10 mouse cellular contexts compared by ENCODE assay signal in genomic region chr5:23410040-23410717, GRCm38 (mm10). TPM values are rescaled to one million over a fixed set of nuclear protein-coding genes. Genes with fewer than 3 reads are reported as not detected.
DNase-seq lines count a peak whose midpoint lies in the region; ATAC-seq and TF ChIP-seq lines count a peak whose summit lies in the region.
"Had no signal": no experiment of that assay in that cellular context is flagged by ENCODE, and none has a peak within 500 bp of the region (broad histone marks: within the 10 kb centered on the region; RNA-seq: fewer than 3 reads in every experiment).

No protein-coding gene starts in this region.

- peaks cover 10% of the 10 kb centered on the region for H3K4me1 ChIP-seq in lung, embryonic 16.5 days (replicated peaks; ENCODE audit: control insufficient read depth, insufficient read depth, low read length)
- peaks cover 36% of the 10 kb centered on the region for H3K4me1 ChIP-seq in lung, adult 2 months (ENCODE audit: control insufficient read depth, insufficient read depth, low read length)

- H3K9ac ChIP-seq in lung, embryonic 16.5 days (ENCODE audit: low read length), result no peak overlapping the region

- H3K36me3 ChIP-seq in lung, embryonic 16.5 days (ENCODE audit: control insufficient read depth, insufficient read depth, low read length), result peaks cover 5% of the 10 kb centered on the region; the same call in 1 of the 2 replicates
- H3K36me3 ChIP-seq in splenic B cell, adult 2 months (ENCODE audit: control insufficient read depth, insufficient read depth, low read length, poor library complexity, severe bottlenecking), result no peaks in the 10 kb centered on the region; the same call in 1 of the 2 replicates

- DNase-seq in lung, adult 2 months, result no peak
- DNase-seq in kidney, adult 8-10 months, result peak; percentile 58 to 71
- DNase-seq in splenic B cell, adult 2 months (ENCODE audit: low read depth, low spot score), result peak; percentile 57
- DNase-seq in thymus, postnatal 0 days (ENCODE audit: low spot score), result no peak
- DNase-seq in adrenal gland, postnatal 25 days, result no peak
- DNase-seq: midbrain, embryonic 14.5 days; thymus, adult 18-20 months had no signal

- no peak overlapping the region for H3K4me3 ChIP-seq in lung, embryonic 16.5 days (ENCODE audit: low read length)
- H3K4me3 ChIP-seq in lung, adult 2 months (replicated peaks; ENCODE audit: extremely low read depth, low read depth, low read length), result no peak overlapping the region

- no peak for ATAC-seq in lung, embryonic 16.5 days (ENCODE audit: low read depth)
- peak; percentile 95 for ATAC-seq in granulocyte monocyte progenitor cell, adult 5-6 weeks (replicated peaks; ENCODE audit: poor library complexity, severe bottlenecking)
- no peak for ATAC-seq in megakaryocyte-erythroid progenitor cell, adult 5-6 weeks (replicated peaks; ENCODE audit: low FRiP score, low TSS enrichment, poor library complexity, severe bottlenecking)

- 50% methylated on average over 9 of the region's 9 CpGs for WGBS in lung, embryonic 16.5 days
- 16% methylated on average over 9 of the region's 9 CpGs for WGBS in lung, adult 2 months

- H3K27ac ChIP-seq in lung, embryonic 16.5 days (ENCODE audit: low read length), result peak overlapping the region; percentile 47

- TF ChIP-seq POLR2A in lung, adult 2 months (IDR thresholded peaks at IDR 0.05; ENCODE audit: borderline replicate concordance, extremely low read depth, low read depth, low read length), result no peak

- H3K9me3 ChIP-seq in lung, embryonic 16.5 days (ENCODE audit: control insufficient read depth, low read length), result no peaks in the 10 kb centered on the region

- H3K4me2 ChIP-seq in lung, embryonic 16.5 days (ENCODE audit: low read depth, low read length), result no peak overlapping the region

- no peak for TF ChIP-seq CTCF in lung, adult 2 months (IDR thresholded peaks at IDR 0.05; ENCODE audit: insufficient read depth, low read length)

- H3K27me3 ChIP-seq in lung, embryonic 16.5 days (ENCODE audit: control insufficient read depth, insufficient read depth, low read depth, low read length), result no peaks in the 10 kb centered on the region
- no peaks in the 10 kb centered on the region for H3K27me3 ChIP-seq in splenic B cell, adult 2 months (ENCODE audit: control insufficient read depth, insufficient read depth, low read length, poor library complexity, severe bottlenecking)

RNA-seq across cellular contexts. Expression of gene Kmt2e, which starts 24.1 kb away (rescaled TPM):
- 99.2 and 101 TPM in 2 replicates for polyA plus RNA-seq in lung, embryonic 16.5 days (2015; fragmentation: Nextera tagmentation; extraction: Ambion mirVana)
- polyA plus RNA-seq in lung, adult 2 months (2012; rRNA removed), result 22.2 and 22.9 TPM in 2 replicates
- total RNA-seq in granulocyte monocyte progenitor cell, adult 5-6 weeks (2014; fragmentation: Nextera tagmentation), result 78.3 and 87.5 TPM in 2 replicates
- 41.5 and 65.1 TPM in 2 replicates for total RNA-seq in granulocyte monocyte progenitor cell, adult 5-6 weeks (2017)
- polyA plus RNA-seq in thymus, postnatal 0 days (2015; fragmentation: Nextera tagmentation; extraction: Ambion mirVana), result 84.6 and 111 TPM in 2 replicates
- 76.3 and 85.2 TPM in 2 replicates for total RNA-seq in megakaryocyte-erythroid progenitor cell, adult 5-6 weeks (2014; fragmentation: Nextera tagmentation)
- 36.9 and 85.3 TPM in 2 replicates for total RNA-seq in megakaryocyte-erythroid progenitor cell, adult 5-6 weeks (2017)
- 77.2 and 90.2 TPM in 2 replicates for total RNA-seq in adrenal gland, postnatal 25 days (2021)

Comparison
In these comparisons a context has a peak if more than half of its experiments do, and no peak if none do; other contexts are left out.
1. DNase-seq: peak in kidney, adult 8-10 months (2 of 2) and splenic B cell, adult 2 months (single experiment); none in lung, adult 2 months (single experiment), thymus, postnatal 0 days (single experiment) and adrenal gland, postnatal 25 days (single experiment).